Mouse (Mus musculus) intestine, embryonic 15.5 days (tissue): ENCODE measurements at regions not wholly inside any gene's neighbourhood (a gene's known extent, or its start where the extent isn't known, plus 50 kb on each side); places are given as distances from the start of the nearest gene placed in this dataset.
A peak's percentile ranks its signal among the peaks of the same experiment; 100 is the strongest.

Experiments
- ATAC-seq: fragments of 200-750 bp; cut with Nextera tagmentation; 2 replicates; pipeline ENCODE4 v1.8.0; 2017; ENCODE audit warnings: moderate TSS enrichment, moderate library complexity
- H3K27ac ChIP-seq: fragments of 300-500 bp; sonication (generic); 2 replicates; pipeline ENCODE4 v1.5.1; 2015; ENCODE audit warnings: mild to moderate bottlenecking, inconsistent platforms
- H3K27me3 ChIP-seq: fragments of 300-500 bp; sonication (generic); replicated peaks from 2 replicates; pipeline ENCODE4 v1.6.1; 2015; ENCODE audit warnings: inconsistent platforms
- H3K36me3 ChIP-seq: fragments of 300-500 bp; sonication (generic); 2 replicates; pipeline ENCODE4 v1.6.1; 2015; ENCODE audit warnings: inconsistent platforms
- H3K4me1 ChIP-seq: fragments of 300-500 bp; sonication (generic); replicated peaks from 2 replicates; pipeline ENCODE4 v1.6.1; 2015; ENCODE audit warnings: inconsistent platforms
- H3K4me2 ChIP-seq: fragments of 300-500 bp; sonication (generic); replicated peaks from 2 replicates; pipeline ENCODE4 v1.6.1; 2015; ENCODE audit warnings: mild to moderate bottlenecking, inconsistent platforms
- H3K4me3 ChIP-seq: fragments of 300-500 bp; sonication (generic); replicated peaks from 2 replicates; pipeline ENCODE4 v1.5.1; 2015; ENCODE audit warnings: inconsistent platforms
- H3K9ac ChIP-seq: fragments of 300-500 bp; sonication (generic); 2 replicates; pipeline ENCODE4 v1.6.1; 2015; ENCODE audit warnings: inconsistent platforms
- H3K9me3 ChIP-seq: fragments of 300-500 bp; sonication (generic); 2 replicates; pipeline ENCODE4 v1.6.1; 2016; ENCODE audit warnings: inconsistent platforms
- WGBS: fragments of 180-500 bp; shearing (Covaris S2); methylation state at CpG from one replicate; pipeline ENCODE4 v1.1.7; 2015; 5-methylcytosine and 5-hydroxymethylcytosine counted together

DNA sequence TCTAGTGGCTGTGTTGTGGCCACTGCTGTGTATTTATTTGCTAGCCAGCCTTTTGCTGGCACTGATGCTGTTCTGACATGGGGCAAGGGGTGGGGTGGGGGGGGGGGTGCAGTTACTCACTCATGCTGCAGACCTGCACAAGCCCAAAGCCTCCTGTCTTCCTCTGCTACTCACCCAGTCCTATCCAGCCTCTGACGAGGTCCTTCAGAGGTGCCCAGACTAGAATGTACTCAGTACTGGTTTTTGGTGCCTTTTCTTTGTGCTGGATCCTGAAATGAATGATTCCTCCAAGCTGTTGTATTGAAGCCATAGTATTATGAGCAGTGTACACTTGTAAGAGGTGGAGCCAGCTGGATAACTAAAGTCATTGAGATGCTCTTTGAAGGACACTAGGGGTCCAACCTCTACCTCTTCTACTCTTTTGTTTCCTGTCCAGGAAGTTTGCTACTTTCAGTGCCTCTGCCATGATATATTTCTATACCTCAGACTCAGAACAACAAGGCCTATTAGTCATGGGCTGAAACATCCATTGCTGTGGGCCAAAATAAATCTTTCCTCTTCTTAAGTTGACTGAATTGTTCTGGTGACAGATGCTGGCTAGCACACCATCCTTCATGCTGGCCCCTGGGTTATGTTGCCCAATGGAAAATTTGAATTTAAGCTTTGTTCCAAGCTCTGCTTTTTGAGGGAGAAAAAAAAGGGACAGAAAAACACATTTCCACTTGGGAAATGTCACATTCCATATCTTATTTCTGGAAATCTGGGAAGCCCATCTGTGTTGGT, 128.1 kb upstream of the Gas1 start:
- Histone ChIP-seq H3K4me2 (no peak overlapping the region), H3K27me3 (no peaks in the 10 kb centered on the region), H3K27ac (no peak overlapping the region), H3K4me3 (no peak overlapping the region), H3K9ac (no peak overlapping the region), H3K4me1 (peaks cover 14% of the 10 kb centered on the region), H3K9me3 (no peaks in the 10 kb centered on the region), H3K36me3 (no peaks in the 10 kb centered on the region)
- 62% methylated on average over 1 of the region's 1 CpGs for WGBS
- ATAC-seq = no peak

DNA sequence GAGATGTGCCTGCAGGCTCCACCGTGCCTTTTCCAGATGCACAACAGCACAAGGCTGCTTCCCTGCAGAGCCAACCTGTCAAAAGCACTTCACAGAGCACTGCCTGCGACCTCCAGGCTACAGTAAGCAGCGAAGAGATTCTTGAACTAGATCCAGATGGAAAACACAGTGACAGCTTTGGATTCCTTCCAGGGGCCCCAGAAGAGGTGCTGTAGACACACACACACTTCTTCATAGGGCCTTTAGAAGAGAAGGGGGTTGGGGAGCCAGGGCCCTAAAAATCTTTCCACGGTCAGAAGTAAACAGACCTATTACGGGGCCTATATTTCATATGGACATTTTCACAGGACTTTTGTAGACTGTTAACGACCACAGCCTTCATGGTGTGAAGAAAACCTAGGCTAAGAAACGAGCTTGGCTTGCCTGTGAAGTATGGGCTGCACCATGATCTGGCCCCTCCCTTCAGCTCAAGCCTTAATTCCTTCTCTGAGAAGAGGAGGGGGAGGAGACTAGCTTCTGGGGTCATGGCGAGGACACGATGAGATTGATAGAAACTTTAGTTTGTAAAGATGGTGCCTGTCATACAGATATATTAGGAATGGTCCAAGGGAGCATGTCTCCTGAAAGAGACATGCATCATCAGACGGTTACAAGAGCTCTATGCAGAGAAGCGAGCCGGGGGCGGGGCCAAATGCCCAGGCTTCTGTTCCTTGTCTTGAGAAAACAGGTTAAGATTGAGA, 131.1 kb upstream of the Gas1 start:
- peaks cover 14% of the 10 kb centered on the region for H3K4me1 ChIP-seq
- H3K9ac ChIP-seq = no peak overlapping the region
- H3K27ac ChIP-seq = peak overlapping the region; percentile 88
- H3K4me3 ChIP-seq = no peak overlapping the region
- peak; percentile 90 for ATAC-seq
- H3K36me3 ChIP-seq = no peaks in the 10 kb centered on the region
- 0 out of 2 replicates have a peak overlapping the region, but pooled peaks have one; percentile 2 for H3K4me2 ChIP-seq
- no peaks in the 10 kb centered on the region for H3K9me3 ChIP-seq
- WGBS = 21% methylated on average over 13 of the region's 13 CpGs
- no peaks in the 10 kb centered on the region for H3K27me3 ChIP-seq

DNA sequence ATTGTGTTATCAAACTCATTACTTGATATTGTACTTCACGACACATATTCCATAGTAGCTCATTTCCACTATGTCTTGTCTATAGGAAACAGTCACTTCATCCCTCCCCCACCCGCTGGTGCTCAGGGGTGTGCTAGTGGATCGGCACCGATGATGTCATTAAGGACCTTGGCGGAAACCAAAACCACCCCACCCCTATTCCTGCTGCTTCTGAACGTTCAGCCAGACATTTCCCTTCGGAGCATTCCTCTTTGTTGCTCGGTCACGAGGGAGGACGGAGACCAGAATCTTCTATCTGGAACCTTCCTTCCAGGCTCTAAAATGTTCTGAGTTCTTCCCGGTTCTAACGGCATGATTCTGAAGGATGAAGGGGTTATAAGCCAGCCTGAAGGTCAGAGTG, 132.3 kb upstream of the Gas1 start:
- Histone ChIP-seq H3K4me1 (peaks cover 14% of the 10 kb centered on the region), H3K27me3 (no peaks in the 10 kb centered on the region), H3K4me2 (no peak overlapping the region), H3K27ac (peak overlapping the region; percentile 88), H3K36me3 (no peaks in the 10 kb centered on the region), H3K4me3 (no peak overlapping the region), H3K9ac (no peak overlapping the region), H3K9me3 (no peaks in the 10 kb centered on the region)
- no peak for ATAC-seq
- WGBS = 84% methylated on average over 12 of the region's 12 CpGs

DNA sequence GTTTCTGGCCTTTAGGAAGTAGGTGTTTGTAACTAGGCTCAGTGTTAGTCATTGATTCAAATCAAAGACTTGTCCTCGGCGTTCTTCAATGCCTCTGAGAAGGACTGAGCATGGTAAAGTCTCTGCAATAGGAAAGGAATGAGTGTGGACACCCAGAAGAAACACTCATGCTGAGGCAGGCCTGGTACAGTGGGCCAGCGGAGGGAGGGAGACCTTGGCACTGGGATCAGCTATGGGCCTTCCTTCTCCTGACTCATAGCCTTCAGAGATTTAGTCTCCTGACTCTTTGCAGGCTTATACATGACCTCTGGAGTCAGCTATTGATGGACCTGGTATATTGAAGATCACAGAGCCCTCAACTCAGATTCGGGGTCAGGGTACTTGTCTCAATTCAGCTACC, 132.8 kb upstream of the Gas1 start:
- 90% methylated on average over 4 of the region's 4 CpGs for WGBS
- no peak overlapping the region for H3K9ac ChIP-seq
- ATAC-seq = no peak
- H3K9me3 ChIP-seq = no peaks in the 10 kb centered on the region
- no peaks in the 10 kb centered on the region for H3K36me3 ChIP-seq
- no peak overlapping the region for H3K4me2 ChIP-seq
- H3K4me1 ChIP-seq = peaks cover 14% of the 10 kb centered on the region
- H3K4me3 ChIP-seq = no peak overlapping the region
- H3K27me3 ChIP-seq = no peaks in the 10 kb centered on the region
- peak overlapping the region; percentile 28 for H3K27ac ChIP-seq

DNA sequence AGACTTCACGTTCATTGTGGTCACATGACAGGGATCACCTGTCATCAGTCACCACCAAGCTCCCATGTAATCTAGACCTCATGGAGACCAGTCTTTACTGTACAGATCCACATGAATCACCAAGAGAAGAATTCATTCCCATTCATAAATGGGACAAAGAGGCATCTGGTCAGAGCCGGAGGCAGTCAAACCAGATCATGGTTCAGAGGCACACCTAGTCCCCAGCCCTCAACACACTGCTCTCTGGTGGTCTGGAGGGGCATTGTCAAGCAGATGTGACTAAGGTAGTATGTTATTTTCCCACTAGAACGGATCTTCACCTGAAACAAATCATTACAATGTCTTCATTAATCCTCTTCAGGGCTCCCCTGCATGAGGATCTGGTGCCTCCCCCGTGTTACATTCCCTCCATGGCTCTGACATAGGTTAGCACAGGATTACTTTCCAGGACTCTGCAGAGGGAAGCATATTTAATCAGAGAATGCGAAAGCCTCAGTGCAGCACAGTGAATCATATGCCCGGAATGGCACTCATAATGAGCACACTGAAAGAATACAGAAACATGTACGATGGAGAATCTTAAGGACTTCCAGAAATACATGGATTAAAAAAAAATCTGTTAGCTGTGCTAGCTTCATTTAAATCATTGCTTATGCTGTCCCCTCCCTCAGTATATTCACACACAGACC, 135.4 kb upstream of the Gas1 start:
- Histone ChIP-seq H3K27ac (no peak overlapping the region), H3K9ac (no peak overlapping the region), H3K36me3 (no peaks in the 10 kb centered on the region), H3K4me3 (no peak overlapping the region), H3K4me1 (peaks cover 8% of the 10 kb centered on the region; the same call in 1 of the 2 replicates), H3K27me3 (no peaks in the 10 kb centered on the region), H3K4me2 (no peak overlapping the region), H3K9me3 (no peaks in the 10 kb centered on the region)
- ATAC-seq = no peak
- 51% methylated on average over 7 of the region's 7 CpGs for WGBS

DNA sequence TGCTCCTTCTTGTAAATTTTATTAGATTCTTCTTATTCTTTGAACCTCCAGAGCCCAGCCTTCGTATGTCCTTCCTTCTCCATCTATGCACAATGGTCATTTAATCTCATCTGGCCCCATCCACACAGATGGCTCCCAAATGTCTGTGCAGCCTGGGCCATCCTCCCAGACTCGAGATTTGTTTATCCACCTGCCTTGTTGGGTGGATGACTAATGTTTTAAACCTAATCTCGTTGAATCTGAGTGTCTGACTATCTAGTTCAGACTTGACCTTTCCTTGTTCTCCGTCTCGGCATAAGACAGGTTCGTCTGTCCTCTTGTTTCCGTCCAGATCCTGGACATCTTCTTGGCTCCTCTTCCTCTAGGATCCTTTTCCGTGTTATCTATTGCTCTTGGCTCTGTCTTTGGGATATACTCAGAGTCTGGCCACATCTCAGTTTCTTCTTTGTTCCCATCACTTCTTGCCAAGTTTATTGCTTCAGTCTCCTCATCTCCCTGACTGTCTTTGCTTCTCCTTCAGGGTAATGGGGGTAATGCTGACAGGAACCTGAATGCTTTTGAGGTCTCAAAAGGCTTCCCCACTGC, 141.4 kb upstream of the Gas1 start:
- Histone ChIP-seq H3K36me3 (no peaks in the 10 kb centered on the region), H3K4me2 (no peak overlapping the region), H3K9ac (no peak overlapping the region), H3K27me3 (no peaks in the 10 kb centered on the region), H3K27ac (0 out of 2 replicates have a peak overlapping the region, but pooled peaks have one; percentile 13), H3K9me3 (no peaks in the 10 kb centered on the region), H3K4me3 (no peak overlapping the region), H3K4me1 (no peaks in the 10 kb centered on the region)
- WGBS = 56% methylated on average over 8 of the region's 8 CpGs
- ATAC-seq = 0 out of 2 replicates have a peak, but pooled peaks have one; percentile 29

DNA sequence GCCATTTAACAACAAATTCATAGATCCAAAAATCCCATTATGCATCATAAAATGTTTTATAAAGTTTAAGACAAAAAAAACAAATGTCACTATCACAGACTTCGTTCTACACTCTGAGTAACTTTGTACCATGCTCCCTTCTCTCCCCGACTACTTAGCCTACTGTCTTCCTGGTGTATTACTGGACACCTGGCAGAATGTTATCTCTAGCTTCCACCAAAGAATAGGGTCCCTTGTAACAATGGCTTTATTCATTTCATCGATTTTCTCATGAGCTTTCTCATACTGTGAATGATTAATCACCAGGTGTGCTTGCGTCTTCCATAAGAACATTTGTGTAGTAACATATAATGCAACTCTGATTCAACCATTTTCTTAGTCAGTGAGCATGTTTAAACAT, 142.1 kb upstream of the Gas1 start:
- 61% methylated on average over 4 of the region's 4 CpGs for WGBS
- Histone ChIP-seq H3K36me3 (no peaks in the 10 kb centered on the region), H3K4me2 (no peak overlapping the region), H3K9me3 (no peaks in the 10 kb centered on the region), H3K9ac (no peak overlapping the region), H3K27ac (no peak overlapping the region), H3K4me3 (no peak overlapping the region), H3K27me3 (no peaks in the 10 kb centered on the region), H3K4me1 (no peaks in the 10 kb centered on the region)
- peak; percentile 69 for ATAC-seq

DNA sequence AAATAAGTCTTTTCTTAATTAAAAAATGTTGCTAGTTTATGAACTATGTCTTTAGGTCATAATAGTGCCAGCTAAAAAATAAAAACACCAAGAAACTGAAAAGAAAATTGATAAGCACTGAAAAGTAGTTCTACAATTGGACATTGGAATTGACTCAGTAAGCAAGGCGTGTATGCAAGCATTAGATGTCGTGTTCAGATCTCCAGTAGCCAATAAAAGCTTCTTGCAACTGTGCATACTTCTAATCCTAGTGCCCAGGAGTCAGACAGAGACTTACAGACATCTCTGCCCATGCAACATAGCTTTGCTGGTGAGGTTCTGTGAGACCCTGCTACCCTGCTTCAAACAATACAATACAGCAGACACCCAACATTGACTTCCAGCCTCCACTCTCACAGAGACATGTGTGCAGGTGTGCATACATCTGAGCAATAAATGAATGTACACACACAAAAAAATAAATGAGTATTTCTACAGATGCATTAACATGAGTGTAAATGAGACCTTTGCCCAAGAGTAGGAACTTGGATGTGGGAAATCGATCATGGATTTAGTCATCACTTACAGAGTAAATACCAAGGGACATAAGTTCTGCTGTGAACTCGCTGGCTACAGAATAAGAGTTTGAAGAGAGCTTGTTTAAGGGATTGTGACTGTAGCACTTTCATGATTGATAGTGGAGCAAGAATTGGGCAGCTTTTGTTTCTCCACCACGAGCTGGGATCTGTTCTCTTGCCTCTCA, 142.9 kb upstream of the Gas1 start:
- no peak overlapping the region for H3K27ac ChIP-seq
- H3K4me3 ChIP-seq = no peak overlapping the region
- ATAC-seq = peak; percentile 53
- H3K9me3 ChIP-seq = no peaks in the 10 kb centered on the region
- no peaks in the 10 kb centered on the region for H3K27me3 ChIP-seq
- no peak overlapping the region for H3K9ac ChIP-seq
- no peak overlapping the region for H3K4me2 ChIP-seq
- WGBS = 53% methylated on average over 5 of the region's 5 CpGs
- no peaks in the 10 kb centered on the region for H3K36me3 ChIP-seq
- no peaks in the 10 kb centered on the region for H3K4me1 ChIP-seq

DNA sequence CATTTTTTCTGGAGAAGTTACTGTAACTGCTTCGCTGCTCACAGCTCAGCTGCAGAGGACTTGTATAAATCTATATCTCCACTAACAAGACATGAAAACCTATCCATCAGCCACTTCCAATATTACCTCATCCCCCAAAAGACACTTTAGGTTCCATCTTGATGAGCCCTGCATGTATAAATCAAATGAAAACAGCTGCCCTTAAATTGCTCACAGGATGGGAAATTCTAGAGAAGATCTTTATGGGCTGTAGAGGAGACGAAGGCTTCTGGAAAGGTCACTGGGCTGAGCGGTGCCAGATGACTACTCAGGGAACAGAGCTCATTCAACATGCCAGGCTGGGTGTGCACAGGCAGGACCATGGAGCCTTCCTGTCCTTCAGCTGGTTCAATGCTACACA, 145.4 kb upstream of the Gas1 start:
- ATAC-seq = no peak
- no peak overlapping the region for H3K4me2 ChIP-seq
- no peak overlapping the region for H3K9ac ChIP-seq
- no peaks in the 10 kb centered on the region for H3K9me3 ChIP-seq
- no peaks in the 10 kb centered on the region for H3K36me3 ChIP-seq
- H3K4me3 ChIP-seq = no peak overlapping the region
- no peak overlapping the region for H3K27ac ChIP-seq
- H3K4me1 ChIP-seq = no peaks in the 10 kb centered on the region
- no peaks in the 10 kb centered on the region for H3K27me3 ChIP-seq
- WGBS = 62% methylated on average over 3 of the region's 3 CpGs

DNA sequence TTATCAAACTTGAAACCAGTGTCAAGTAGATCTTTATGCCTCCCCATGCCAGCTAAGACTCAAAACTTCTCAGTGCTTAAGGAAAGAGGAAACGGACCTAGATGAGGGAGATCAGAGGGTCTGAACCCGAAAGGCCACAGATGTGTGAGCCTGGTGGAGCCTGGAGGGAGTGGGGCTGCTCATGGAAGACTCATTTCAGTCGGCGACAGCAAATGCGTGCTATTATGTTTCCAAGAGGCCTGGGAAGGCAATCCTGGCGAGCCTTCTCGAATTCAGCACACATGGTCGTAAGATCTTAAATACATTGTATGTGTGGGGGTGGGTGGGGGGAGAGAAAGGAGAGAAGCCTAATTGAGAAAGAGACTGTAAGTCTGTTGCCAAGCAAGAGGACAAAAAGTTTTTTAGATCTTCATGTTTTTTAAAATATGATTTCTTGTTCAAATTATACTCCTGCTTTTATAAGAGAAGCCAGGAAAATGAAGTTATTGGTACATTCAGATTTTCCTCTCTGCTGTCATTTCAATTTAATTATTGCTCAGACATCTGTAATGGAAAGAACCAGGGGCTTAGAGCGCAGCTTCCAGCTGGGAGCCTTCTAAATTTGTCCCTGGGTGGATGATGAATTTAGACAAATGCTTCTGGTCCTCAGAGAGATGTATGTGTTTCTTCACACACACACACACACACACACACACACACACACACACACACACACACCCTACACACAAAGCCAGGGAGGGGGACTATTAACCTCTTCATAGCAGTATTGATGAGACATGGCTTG, 153.5 kb upstream of the Gas1 start:
- Histone ChIP-seq H3K27me3 (no peaks in the 10 kb centered on the region), H3K9me3 (no peaks in the 10 kb centered on the region), H3K9ac (no peak overlapping the region), H3K36me3 (no peaks in the 10 kb centered on the region), H3K4me2 (no peak overlapping the region), H3K4me3 (no peak overlapping the region), H3K4me1 (no peaks in the 10 kb centered on the region), H3K27ac (no peak overlapping the region)
- no peak for ATAC-seq
- WGBS = 52% methylated on average over 9 of the region's 9 CpGs

DNA sequence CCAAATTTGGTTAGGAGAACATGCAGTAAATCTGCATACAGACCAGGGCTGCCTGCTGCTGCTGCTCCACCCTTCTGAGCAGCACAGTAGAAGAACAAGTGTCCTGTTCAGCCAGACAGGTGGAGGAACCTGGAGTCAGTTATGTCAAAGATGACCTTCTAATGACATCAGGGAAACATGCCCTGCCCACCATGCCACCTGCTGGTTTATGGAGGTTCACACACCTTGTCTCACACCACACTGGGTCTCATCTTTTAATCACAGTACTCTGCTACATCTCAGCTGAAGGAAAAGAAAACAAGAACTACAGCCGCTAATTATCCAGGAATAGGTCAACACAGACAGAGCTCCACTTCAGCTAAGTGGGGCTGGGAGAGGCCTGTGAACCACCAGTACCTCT, 159.0 kb upstream of the Gas1 start:
- Histone ChIP-seq H3K4me2 (no peak overlapping the region), H3K27me3 (no peaks in the 10 kb centered on the region), H3K9ac (no peak overlapping the region), H3K36me3 (no peaks in the 10 kb centered on the region), H3K9me3 (no peaks in the 10 kb centered on the region), H3K4me3 (no peak overlapping the region), H3K4me1 (0 out of 2 replicates have a peak, but pooled peaks cover 4% of the 10 kb centered on the region), H3K27ac (no peak overlapping the region)
- peak; percentile 45; the same call in 1 of the 2 replicates for ATAC-seq
- WGBS = 36% methylated on average over 1 of the region's 1 CpGs
